Comparison of ENCODE assay signal across 18 mouse cellular contexts in genomic region chr1:71567884-71568605, GRCm38 (mm10). TPM values are rescaled to one million over a fixed set of nuclear protein-coding genes. Genes with fewer than 3 reads are reported as not detected.
DNase-seq lines count a peak whose midpoint lies in the region; ATAC-seq and TF ChIP-seq lines count a peak whose summit lies in the region.
"Had no signal": no experiment of that assay in that cellular context is flagged by ENCODE, and none has a peak within 500 bp of the region (broad histone marks: within the 10 kb centered on the region; RNA-seq: fewer than 3 reads in every experiment).

No protein-coding gene starts in this region.

- no peaks in the 10 kb centered on the region for H3K4me1 ChIP-seq in hindbrain, embryonic 16.5 days (ENCODE audit: control insufficient read depth, insufficient read depth, low read depth, low read length)
- H3K4me1 ChIP-seq in hindbrain, embryonic 11.5 days (replicated peaks; ENCODE audit: control insufficient read depth, insufficient read depth, low read length) = no peaks in the 10 kb centered on the region
- H3K4me1 ChIP-seq in midbrain, embryonic 14.5 days (ENCODE audit: control insufficient read depth, insufficient read depth, low read length) = no peaks in the 10 kb centered on the region
- no peaks in the 10 kb centered on the region for H3K4me1 ChIP-seq in midbrain, embryonic 13.5 days (replicated peaks)
- H3K4me1 ChIP-seq in limb, embryonic 14.5 days (ENCODE audit: control insufficient read depth, insufficient read depth, low read length) = no peaks in the 10 kb centered on the region
- H3K4me1 ChIP-seq: embryonic facial prominence, embryonic 15.5 days; intestine, embryonic 15.5 days; liver, embryonic 12.5 days; neural tube, embryonic 12.5 days had no signal

- TF ChIP-seq POLR2A in limb, embryonic 14.5 days (IDR thresholded peaks at IDR 0.05; ENCODE audit: borderline replicate concordance, extremely low read depth, insufficient read depth, insufficient read length) = no peak

- no peak overlapping the region for H3K4me3 ChIP-seq in hindbrain, embryonic 16.5 days (ENCODE audit: low read length)
- no peak overlapping the region for H3K4me3 ChIP-seq in hindbrain, embryonic 11.5 days (ENCODE audit: low read depth, low read length)
- no peak overlapping the region for H3K4me3 ChIP-seq in midbrain, embryonic 14.5 days (replicated peaks; ENCODE audit: low read depth, low read length)
- H3K4me3 ChIP-seq in midbrain, embryonic 13.5 days (replicated peaks) = no peak overlapping the region
- no peak overlapping the region for H3K4me3 ChIP-seq in limb, embryonic 14.5 days (replicated peaks; ENCODE audit: low read length)
- H3K4me3 ChIP-seq: embryonic facial prominence, embryonic 15.5 days; heart, embryonic 12.5 days; intestine, embryonic 15.5 days; liver, embryonic 12.5 days; neural tube, embryonic 12.5 days had no signal

- no peaks in the 10 kb centered on the region for H3K27me3 ChIP-seq in hindbrain, embryonic 16.5 days (replicated peaks; ENCODE audit: control insufficient read depth, insufficient read depth, low read length)
- no peaks in the 10 kb centered on the region for H3K27me3 ChIP-seq in hindbrain, embryonic 11.5 days (ENCODE audit: control insufficient read depth, insufficient read depth, low read length)
- H3K27me3 ChIP-seq in midbrain, embryonic 14.5 days (ENCODE audit: control insufficient read depth, insufficient read depth, low read length) = no peaks in the 10 kb centered on the region
- no peaks in the 10 kb centered on the region for H3K27me3 ChIP-seq in midbrain, embryonic 13.5 days
- no peaks in the 10 kb centered on the region for H3K27me3 ChIP-seq in limb, embryonic 14.5 days (ENCODE audit: control insufficient read depth, insufficient read depth, low read length)
- H3K27me3 ChIP-seq: embryonic facial prominence, embryonic 15.5 days; heart, embryonic 12.5 days; intestine, embryonic 15.5 days; liver, embryonic 12.5 days; neural tube, embryonic 12.5 days had no signal

- no peak overlapping the region for H3K27ac ChIP-seq in hindbrain, embryonic 16.5 days (ENCODE audit: low read depth, low read length)
- no peak overlapping the region for H3K27ac ChIP-seq in hindbrain, embryonic 11.5 days (ENCODE audit: low read depth, low read length)
- no peak overlapping the region for H3K27ac ChIP-seq in midbrain, embryonic 14.5 days (replicated peaks; ENCODE audit: low read depth, low read length)
- no peak overlapping the region for H3K27ac ChIP-seq in midbrain, embryonic 13.5 days
- no peak overlapping the region for H3K27ac ChIP-seq in limb, embryonic 14.5 days (replicated peaks; ENCODE audit: low read depth, low read length)
- H3K27ac ChIP-seq: embryonic facial prominence, embryonic 15.5 days; intestine, embryonic 15.5 days; kidney, postnatal 0 days; liver, embryonic 12.5 days; neural tube, embryonic 12.5 days; stomach, postnatal 0 days had no signal

- no peak overlapping the region for H3K4me2 ChIP-seq in hindbrain, embryonic 16.5 days (ENCODE audit: low read length)
- H3K4me2 ChIP-seq in hindbrain, embryonic 11.5 days (replicated peaks; ENCODE audit: low read depth, low read length) = no peak overlapping the region
- no peak overlapping the region for H3K4me2 ChIP-seq in midbrain, embryonic 14.5 days (ENCODE audit: low read length)
- no peak overlapping the region for H3K4me2 ChIP-seq in midbrain, embryonic 13.5 days (replicated peaks)
- H3K4me2 ChIP-seq in limb, embryonic 14.5 days (replicated peaks; ENCODE audit: low read depth, low read length, severe bottlenecking) = no peak overlapping the region
- H3K4me2 ChIP-seq: embryonic facial prominence, embryonic 15.5 days; heart, embryonic 12.5 days; intestine, embryonic 15.5 days; liver, embryonic 12.5 days; neural tube, embryonic 12.5 days had no signal

- H3K9me3 ChIP-seq in hindbrain, embryonic 16.5 days (ENCODE audit: control insufficient read depth, low read length) = no peaks in the 10 kb centered on the region
- H3K9me3 ChIP-seq in hindbrain, embryonic 11.5 days (ENCODE audit: control insufficient read depth, low read length) = no peaks in the 10 kb centered on the region
- no peaks in the 10 kb centered on the region for H3K9me3 ChIP-seq in midbrain, embryonic 14.5 days (ENCODE audit: control insufficient read depth, low read length)
- no peaks in the 10 kb centered on the region for H3K9me3 ChIP-seq in midbrain, embryonic 13.5 days
- no peaks in the 10 kb centered on the region for H3K9me3 ChIP-seq in limb, embryonic 14.5 days (ENCODE audit: control insufficient read depth, low read length)
- H3K9me3 ChIP-seq: embryonic facial prominence, embryonic 15.5 days; heart, embryonic 12.5 days; intestine, embryonic 15.5 days; liver, embryonic 12.5 days; neural tube, embryonic 12.5 days had no signal

- H3K36me3 ChIP-seq in hindbrain, embryonic 16.5 days (ENCODE audit: control insufficient read depth, insufficient read depth, low read length) = peaks cover 45% of the 10 kb centered on the region
- H3K36me3 ChIP-seq in hindbrain, embryonic 11.5 days (ENCODE audit: control insufficient read depth, insufficient read depth, low read length) = peaks cover 18% of the 10 kb centered on the region
- peaks cover 70% of the 10 kb centered on the region for H3K36me3 ChIP-seq in midbrain, embryonic 14.5 days (ENCODE audit: control insufficient read depth, insufficient read depth, low read length)
- peaks cover 82% of the 10 kb centered on the region for H3K36me3 ChIP-seq in midbrain, embryonic 13.5 days
- peaks cover 86% of the 10 kb centered on the region for H3K36me3 ChIP-seq in limb, embryonic 14.5 days (ENCODE audit: control insufficient read depth, insufficient read depth, low read length)

- no peak overlapping the region for H3K9ac ChIP-seq in hindbrain, embryonic 16.5 days (ENCODE audit: low read depth, low read length)
- H3K9ac ChIP-seq in hindbrain, embryonic 11.5 days (ENCODE audit: low read depth, low read length) = no peak overlapping the region
- H3K9ac ChIP-seq in midbrain, embryonic 14.5 days (replicated peaks; ENCODE audit: low read length) = no peak overlapping the region
- H3K9ac ChIP-seq in midbrain, embryonic 13.5 days (replicated peaks) = no peak overlapping the region
- H3K9ac ChIP-seq in limb, embryonic 14.5 days (ENCODE audit: low read depth, low read length, severe bottlenecking) = no peak overlapping the region
- H3K9ac ChIP-seq: embryonic facial prominence, embryonic 15.5 days; heart, embryonic 12.5 days; intestine, embryonic 15.5 days; liver, embryonic 12.5 days; neural tube, embryonic 12.5 days had no signal

- no peak for DNase-seq in hindbrain, embryonic 11.5 days (ENCODE audit: low spot score)
- DNase-seq in midbrain, embryonic 14.5 days = no peak
- DNase-seq in limb, embryonic 14.5 days (ENCODE audit: low spot score) = peak; percentile 55
- DNase-seq in embryo, embryonic 9.5 days (ENCODE audit: extremely low spot score) = no peak
- no peak for DNase-seq in natural killer cell, adult 2 months (ENCODE audit: low spot score in 2 of 2)
- DNase-seq: cerebellum, postnatal 36 days; gastrocnemius, postnatal 25 days; heart, postnatal 4 days; right cerebral cortex, postnatal 14 days had no signal

- peak; percentile 68; the same call in 1 of the 2 replicates for ATAC-seq in hindbrain, embryonic 16.5 days
- no peak for ATAC-seq in hindbrain, embryonic 11.5 days (ENCODE audit: low FRiP score)
- peak; percentile 43; the same call in 1 of the 2 replicates for ATAC-seq in midbrain, embryonic 14.5 days (ENCODE audit: low FRiP score, low TSS enrichment)
- ATAC-seq in midbrain, embryonic 13.5 days = no peak
- ATAC-seq in limb, embryonic 14.5 days (ENCODE audit: low FRiP score, low read depth) = peak; percentile 77
- ATAC-seq: intestine, embryonic 15.5 days; liver, embryonic 12.5 days had no signal

- WGBS in hindbrain, embryonic 16.5 days = 71% methylated on average over 16 of the region's 16 CpGs
- WGBS in hindbrain, embryonic 11.5 days = 90% methylated on average over 16 of the region's 16 CpGs
- WGBS in midbrain, embryonic 14.5 days = 74% methylated on average over 16 of the region's 16 CpGs
- WGBS in midbrain, embryonic 13.5 days = 74% methylated on average over 16 of the region's 16 CpGs
- WGBS in limb, embryonic 14.5 days = 73% methylated on average over 16 of the region's 16 CpGs

RNA-seq across cellular contexts. Expression of gene Atic, which starts 11.1 kb away (rescaled TPM):
- 33.6 and 38.3 TPM in 2 replicates for polyA plus RNA-seq in hindbrain, embryonic 16.5 days (2015; fragmentation: Nextera tagmentation; extraction: Ambion mirVana)
- polyA plus RNA-seq in hindbrain, embryonic 11.5 days (2014; fragmentation: Nextera tagmentation; extraction: Ambion mirVana) = 45.0 and 48.6 TPM in 2 replicates
- polyA plus RNA-seq in midbrain, embryonic 14.5 days (2014; fragmentation: Nextera tagmentation; extraction: Ambion mirVana) = 26.4 and 30.6 TPM in 2 replicates
- 27.5 and 28.0 TPM in 2 replicates for polyA plus RNA-seq in midbrain, embryonic 13.5 days (2015; fragmentation: Nextera tagmentation; extraction: Ambion mirVana)
- polyA plus RNA-seq in limb, embryonic 14.5 days (2012; rRNA removed) = 67.8 and 73.5 TPM in 2 replicates
- 56.0 and 59.3 TPM in 2 replicates for polyA plus RNA-seq in limb, embryonic 14.5 days (2014; fragmentation: Nextera tagmentation; extraction: Ambion mirVana)

Comparison
In these comparisons a context has a peak if more than half of its experiments do, and no peak if none do; other contexts are left out.
1. ATAC-seq: peak in hindbrain, embryonic 16.5 days (single experiment), midbrain, embryonic 14.5 days (single experiment) and limb, embryonic 14.5 days (single experiment); none in hindbrain, embryonic 11.5 days (single experiment) and midbrain, embryonic 13.5 days (single experiment).